21 mouse cellular contexts compared by ENCODE assay signal in the genomic region with DNA sequence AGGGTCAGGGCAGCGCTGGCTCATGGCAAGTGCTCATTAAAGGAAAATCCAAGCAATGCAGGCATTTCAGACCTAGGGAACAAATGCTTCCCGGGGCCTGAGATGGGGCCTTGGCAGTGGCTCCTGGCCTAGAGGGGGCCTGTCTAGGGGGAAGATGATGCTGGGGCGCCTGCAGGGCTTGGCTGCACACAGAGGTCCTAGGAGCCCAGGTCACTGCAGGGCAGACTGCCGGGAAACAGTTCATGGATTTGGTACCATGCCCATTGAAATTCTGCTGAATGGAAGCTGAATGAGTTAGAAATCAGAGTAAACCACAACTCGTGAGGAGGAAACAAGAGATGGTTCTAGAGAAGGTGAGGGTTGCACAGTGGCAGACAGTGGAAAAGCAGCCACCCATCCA. TPM values are rescaled to one million over a fixed set of nuclear protein-coding genes. Genes with fewer than 3 reads are reported as not detected.
A peak's percentile ranks its signal among the peaks of the same experiment; 100 is the strongest.
DNase-seq lines count a peak whose midpoint lies in the region; ATAC-seq and TF ChIP-seq lines count a peak whose summit lies in the region.
"Had no signal": no experiment of that assay in that cellular context is flagged by ENCODE, and none has a peak within 500 bp of the region (broad histone marks: within the 10 kb centered on the region; RNA-seq: fewer than 3 reads in every experiment).

No protein-coding gene starts in this region.

- H3K4me3 ChIP-seq in gastrocnemius, adult 2 months = no peak overlapping the region
- H3K4me3 ChIP-seq: embryonic facial prominence, embryonic 12.5 days; forebrain, embryonic 12.5 days; heart, embryonic 10.5 days; hindbrain, embryonic 12.5 days had no signal

- intact Hi-C loops in gastrocnemius, adult 2 months (cut with DNase I) = no loop called here

- DNase-seq in gastrocnemius, adult 2 months = peak; percentile 46
- DNase-seq in gastrocnemius, postnatal 25 days = no peak
- peak; percentile 15 to 17 for DNase-seq in right cerebral cortex, postnatal 10 days (ENCODE audit: low spot score in 2 of 2)
- DNase-seq in right cerebral cortex, postnatal 36 days (ENCODE audit: low spot score in 2 of 2) = no peak
- DNase-seq in Muller cell, postnatal 12 days (ENCODE audit: inconsistent ontology term) = peak; percentile 31
- DNase-seq: adrenal gland, postnatal 14 days; cerebellum, adult 11-12 months; cerebellum, adult 9-10 months; cerebellum, postnatal 25 days; heart, postnatal 10 days; heart, postnatal 4 days had no signal

- TF ChIP-seq CTCF in gastrocnemius, adult 2 months (IDR thresholded peaks at IDR 0.05) = no peak

- no peak for ATAC-seq in CD4-positive, CD25-positive, alpha-beta regulatory T cell, adult 4 months
- ATAC-seq in activated CD4-positive, CD25-positive, alpha-beta regulatory T cell, adult 4 months = no peak
- ATAC-seq: forebrain, embryonic 16.5 days; hindbrain, embryonic 16.5 days; inflammation-experienced regulatory T-cells, adult 6 months had no signal

- H3K27ac ChIP-seq in gastrocnemius, adult 2 months = no peak overlapping the region; the same call in 1 of the 2 replicates
- H3K27ac ChIP-seq: embryonic facial prominence, embryonic 12.5 days; forebrain, embryonic 12.5 days; heart, embryonic 10.5 days; hindbrain, embryonic 12.5 days had no signal

RNA-seq across cellular contexts. Expression of a gene that starts 41.0 kb away (rescaled TPM):
- total RNA-seq in gastrocnemius, adult 2 months (2021) = 1 to 10 TPM in 1 of 2 experiments, under 1 TPM in 1; 0.64 to 2.5 TPM
- total RNA-seq in gastrocnemius, postnatal 25 days (2021) = 1 to 10 TPM in 1 of 2 experiments, under 1 TPM in 1; 0.28 to 1.4 TPM
- polyA plus RNA-seq in CD4-positive, CD25-positive, alpha-beta regulatory T cell, adult 4 months (2017; shearing (Covaris generic)) = 10 to 100 TPM; 14.8 to 22.6 TPM
- polyA plus RNA-seq in activated CD4-positive, CD25-positive, alpha-beta regulatory T cell, adult 4 months (2017; shearing (Covaris generic)) = 10 to 100 TPM; 23.8 to 26.4 TPM
- polyA plus RNA-seq: C2C12 had no signal

Comparison
In these comparisons a context has a peak if more than half of its experiments do, and no peak if none do; other contexts are left out.
1. DNase-seq: peak in gastrocnemius, adult 2 months (single experiment), right cerebral cortex, postnatal 10 days (2 of 2) and Muller cell, postnatal 12 days (single experiment); none in gastrocnemius, postnatal 25 days (single experiment) and right cerebral cortex, postnatal 36 days (0 of 2).